Mouse (Mus musculus): ENCODE measurements at regions not wholly inside any gene's neighbourhood (a gene's known extent, or its start where the extent isn't known, plus 50 kb on each side); places are given as distances from the start of the nearest gene placed in this dataset.

GRCm38 (mm10) chr14:62171256-62172047 is 120.9 kb upstream of the Rnaseh2b start:
- Histone ChIP-seq H3K36me3 (ENCODE audit: control insufficient read depth, insufficient read depth, low read length) (no peaks in the 10 kb centered on the region), H3K4me3 (replicated peaks; ENCODE audit: low read length) (no peak overlapping the region), H3K27me3 (ENCODE audit: control insufficient read depth, insufficient read depth, low read length) (no peaks in the 10 kb centered on the region), H3K27ac (replicated peaks; ENCODE audit: low read depth, low read length) (peak overlapping the region; percentile 63), H3K9me3 (ENCODE audit: control insufficient read depth, low read length) (no peaks in the 10 kb centered on the region), H3K4me1 (ENCODE audit: control insufficient read depth, insufficient read depth, low read length) (peaks cover 37% of the 10 kb centered on the region), H3K4me2 (replicated peaks; ENCODE audit: low read depth, low read length, severe bottlenecking) (peak overlapping the region; percentile 5; the same call in 1 of the 2 replicates), H3K9ac (ENCODE audit: low read depth, low read length, severe bottlenecking) (no peak overlapping the region)
- no peak for TF ChIP-seq POLR2A (IDR thresholded peaks at IDR 0.05; ENCODE audit: borderline replicate concordance, extremely low read depth, insufficient read depth, insufficient read length)
- 60% methylated on average over 15 of the region's 15 CpGs for WGBS
- DNase-seq (ENCODE audit: low spot score) (peak; percentile 41), ATAC-seq (ENCODE audit: low FRiP score, low read depth) (0 out of 2 replicates have a peak, but pooled peaks have one; percentile 58)

DNA sequence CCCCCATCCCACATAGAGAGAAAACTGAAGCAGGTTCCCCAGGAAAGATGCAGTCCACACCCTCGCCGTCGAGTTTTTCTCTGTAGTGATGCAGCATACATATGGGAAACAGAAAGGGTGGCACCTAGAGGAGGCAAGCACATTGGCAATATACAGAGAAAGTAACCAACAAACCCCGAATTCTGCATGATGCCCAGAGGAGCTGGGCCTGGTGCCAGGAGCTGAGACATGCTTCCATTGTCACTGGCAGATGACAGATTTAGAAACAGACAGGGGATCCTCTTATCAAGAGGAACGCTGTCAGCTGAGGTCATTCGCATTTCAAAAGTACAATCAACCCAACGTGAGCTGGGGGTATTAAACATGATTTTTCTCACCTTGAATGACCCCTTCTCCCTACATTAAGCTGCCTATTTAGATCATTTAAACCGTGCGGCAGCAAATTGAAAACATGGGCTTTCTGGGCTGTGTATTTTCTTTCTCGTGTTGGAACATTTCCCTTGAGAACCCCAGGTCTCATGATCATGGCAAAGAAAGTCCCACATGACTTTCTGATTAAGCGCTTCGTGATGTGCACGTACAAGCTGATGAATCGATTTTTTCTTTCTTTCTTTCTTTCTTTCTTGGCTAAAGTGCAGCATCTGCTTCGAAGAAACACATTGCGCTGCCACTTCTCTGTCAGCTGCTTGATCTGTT is 118.4 kb upstream of the Rnaseh2b start:
- no peak for DNase-seq (ENCODE audit: low spot score)
- Histone ChIP-seq H3K27ac (replicated peaks; ENCODE audit: low read depth, low read length) (no peak overlapping the region), H3K4me3 (replicated peaks; ENCODE audit: low read length) (no peak overlapping the region), H3K27me3 (ENCODE audit: control insufficient read depth, insufficient read depth, low read length) (no peaks in the 10 kb centered on the region), H3K4me1 (ENCODE audit: control insufficient read depth, insufficient read depth, low read length) (peaks cover 37% of the 10 kb centered on the region), H3K36me3 (ENCODE audit: control insufficient read depth, insufficient read depth, low read length) (no peaks in the 10 kb centered on the region), H3K9me3 (ENCODE audit: control insufficient read depth, low read length) (no peaks in the 10 kb centered on the region), H3K4me2 (replicated peaks; ENCODE audit: low read depth, low read length, severe bottlenecking) (no peak overlapping the region), H3K9ac (ENCODE audit: low read depth, low read length, severe bottlenecking) (no peak overlapping the region)
- ATAC-seq (ENCODE audit: low FRiP score, low read depth): no peak
- no peak for TF ChIP-seq POLR2A (IDR thresholded peaks at IDR 0.05; ENCODE audit: borderline replicate concordance, extremely low read depth, insufficient read depth, insufficient read length)
- WGBS: 59% methylated on average over 16 of the region's 16 CpGs

DNA sequence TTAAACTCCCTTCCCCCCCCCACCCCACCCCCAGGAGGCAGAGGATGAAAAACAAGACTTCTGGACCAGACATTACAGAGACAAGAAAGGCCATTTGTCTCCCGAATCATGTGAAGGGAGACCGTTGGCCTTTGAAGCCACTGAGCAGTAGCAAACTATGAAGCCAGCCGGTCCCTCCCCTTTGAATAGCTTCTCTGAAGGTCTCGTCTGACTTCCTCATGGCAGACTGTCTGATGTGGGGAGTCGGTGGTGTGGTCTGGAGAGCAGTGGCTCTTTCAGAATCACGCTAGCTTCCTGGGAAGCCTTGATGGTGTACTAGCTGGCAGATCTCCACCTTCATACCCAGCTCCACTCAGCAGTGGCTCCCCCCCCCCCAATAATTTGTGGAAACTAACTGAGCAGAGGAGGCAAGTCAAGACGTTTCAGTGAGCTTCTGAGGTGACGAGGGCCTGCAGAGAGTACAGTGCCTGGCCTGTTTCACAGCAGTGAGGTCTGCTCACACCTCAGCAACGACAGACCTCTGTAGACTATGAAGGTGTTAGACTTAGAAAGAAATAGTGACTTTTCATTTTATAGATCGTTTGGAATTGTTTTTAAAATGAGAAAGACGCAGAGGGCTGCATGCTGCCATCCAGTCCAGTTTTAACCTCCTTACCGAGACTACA is 116.9 kb upstream of the Rnaseh2b start:
- TF ChIP-seq POLR2A (IDR thresholded peaks at IDR 0.05; ENCODE audit: borderline replicate concordance, extremely low read depth, insufficient read depth, insufficient read length): no peak
- H3K9me3 ChIP-seq (ENCODE audit: control insufficient read depth, low read length): no peaks in the 10 kb centered on the region
- H3K4me1 ChIP-seq (ENCODE audit: control insufficient read depth, insufficient read depth, low read length): peaks cover 34% of the 10 kb centered on the region
- no peak overlapping the region for H3K4me2 ChIP-seq (replicated peaks; ENCODE audit: low read depth, low read length, severe bottlenecking)
- no peak overlapping the region for H3K9ac ChIP-seq (ENCODE audit: low read depth, low read length, severe bottlenecking)
- H3K27me3 ChIP-seq (ENCODE audit: control insufficient read depth, insufficient read depth, low read length): no peaks in the 10 kb centered on the region
- no peak overlapping the region for H3K4me3 ChIP-seq (replicated peaks; ENCODE audit: low read length)
- WGBS: 36% methylated on average over 12 of the region's 12 CpGs
- H3K36me3 ChIP-seq (ENCODE audit: control insufficient read depth, insufficient read depth, low read length): no peaks in the 10 kb centered on the region
- peak overlapping the region; percentile 26; the same call in 1 of the 2 replicates for H3K27ac ChIP-seq (replicated peaks; ENCODE audit: low read depth, low read length)
- peak; percentile 31; the same call in 1 of the 2 replicates for ATAC-seq (ENCODE audit: low FRiP score, low read depth)
- no peak for DNase-seq (ENCODE audit: low spot score)

DNA sequence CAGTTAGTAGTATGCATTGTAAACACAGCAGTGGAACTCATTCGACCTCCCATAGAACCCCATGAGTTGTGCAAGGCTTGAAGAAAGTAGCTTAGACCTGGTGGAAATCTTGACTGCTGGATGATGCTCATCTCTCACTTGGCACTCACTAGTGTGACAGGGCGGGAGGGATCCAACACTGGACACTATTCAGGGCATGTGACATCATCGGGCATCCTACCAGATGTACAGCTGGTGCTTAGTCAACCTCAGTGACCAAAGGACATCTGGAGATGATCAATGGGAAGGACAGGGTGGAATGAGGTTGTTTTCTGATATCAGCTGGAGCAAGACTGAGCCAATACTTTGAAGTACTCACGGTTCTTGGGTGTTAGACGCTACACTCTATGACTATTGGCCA is 114.9 kb upstream of the Rnaseh2b start:
- ATAC-seq (ENCODE audit: low FRiP score, low read depth) (no peak), DNase-seq (ENCODE audit: low spot score) (no peak)
- no peak overlapping the region for H3K27ac ChIP-seq (replicated peaks; ENCODE audit: low read depth, low read length)
- H3K27me3 ChIP-seq (ENCODE audit: control insufficient read depth, insufficient read depth, low read length): no peaks in the 10 kb centered on the region
- TF ChIP-seq POLR2A (IDR thresholded peaks at IDR 0.05; ENCODE audit: borderline replicate concordance, extremely low read depth, insufficient read depth, insufficient read length): no peak
- no peak overlapping the region for H3K9ac ChIP-seq (ENCODE audit: low read depth, low read length, severe bottlenecking)
- H3K9me3 ChIP-seq (ENCODE audit: control insufficient read depth, low read length): no peaks in the 10 kb centered on the region
- no peak overlapping the region for H3K4me3 ChIP-seq (replicated peaks; ENCODE audit: low read length)
- H3K36me3 ChIP-seq (ENCODE audit: control insufficient read depth, insufficient read depth, low read length): no peaks in the 10 kb centered on the region
- no peak overlapping the region for H3K4me2 ChIP-seq (replicated peaks; ENCODE audit: low read depth, low read length, severe bottlenecking)
- 78% methylated on average over 5 of the region's 5 CpGs for WGBS
- peaks cover 14% of the 10 kb centered on the region for H3K4me1 ChIP-seq (ENCODE audit: control insufficient read depth, insufficient read depth, low read length)

GRCm38 (mm10) chr14:62187360-62187759 is 105.0 kb upstream of the Rnaseh2b start:
- 24% methylated on average over 11 of the region's 11 CpGs for WGBS
- Histone ChIP-seq H3K36me3 (ENCODE audit: control insufficient read depth, insufficient read depth, low read length) (no peaks in the 10 kb centered on the region), H3K4me3 (replicated peaks; ENCODE audit: low read length) (no peak overlapping the region), H3K4me1 (ENCODE audit: control insufficient read depth, insufficient read depth, low read length) (peaks cover 12% of the 10 kb centered on the region), H3K9me3 (ENCODE audit: control insufficient read depth, low read length) (no peaks in the 10 kb centered on the region), H3K9ac (ENCODE audit: low read depth, low read length, severe bottlenecking) (no peak overlapping the region), H3K27me3 (ENCODE audit: control insufficient read depth, insufficient read depth, low read length) (no peaks in the 10 kb centered on the region), H3K27ac (replicated peaks; ENCODE audit: low read depth, low read length) (no peak overlapping the region), H3K4me2 (replicated peaks; ENCODE audit: low read depth, low read length, severe bottlenecking) (no peak overlapping the region)
- no peak for TF ChIP-seq POLR2A (IDR thresholded peaks at IDR 0.05; ENCODE audit: borderline replicate concordance, extremely low read depth, insufficient read depth, insufficient read length)
- DNase-seq (ENCODE audit: low spot score): peak; percentile 64
- ATAC-seq (ENCODE audit: low FRiP score, low read depth): peak; percentile 42; the same call in 1 of the 2 replicates
